8 mouse cellular contexts compared by ENCODE assay signal in the genomic region with DNA sequence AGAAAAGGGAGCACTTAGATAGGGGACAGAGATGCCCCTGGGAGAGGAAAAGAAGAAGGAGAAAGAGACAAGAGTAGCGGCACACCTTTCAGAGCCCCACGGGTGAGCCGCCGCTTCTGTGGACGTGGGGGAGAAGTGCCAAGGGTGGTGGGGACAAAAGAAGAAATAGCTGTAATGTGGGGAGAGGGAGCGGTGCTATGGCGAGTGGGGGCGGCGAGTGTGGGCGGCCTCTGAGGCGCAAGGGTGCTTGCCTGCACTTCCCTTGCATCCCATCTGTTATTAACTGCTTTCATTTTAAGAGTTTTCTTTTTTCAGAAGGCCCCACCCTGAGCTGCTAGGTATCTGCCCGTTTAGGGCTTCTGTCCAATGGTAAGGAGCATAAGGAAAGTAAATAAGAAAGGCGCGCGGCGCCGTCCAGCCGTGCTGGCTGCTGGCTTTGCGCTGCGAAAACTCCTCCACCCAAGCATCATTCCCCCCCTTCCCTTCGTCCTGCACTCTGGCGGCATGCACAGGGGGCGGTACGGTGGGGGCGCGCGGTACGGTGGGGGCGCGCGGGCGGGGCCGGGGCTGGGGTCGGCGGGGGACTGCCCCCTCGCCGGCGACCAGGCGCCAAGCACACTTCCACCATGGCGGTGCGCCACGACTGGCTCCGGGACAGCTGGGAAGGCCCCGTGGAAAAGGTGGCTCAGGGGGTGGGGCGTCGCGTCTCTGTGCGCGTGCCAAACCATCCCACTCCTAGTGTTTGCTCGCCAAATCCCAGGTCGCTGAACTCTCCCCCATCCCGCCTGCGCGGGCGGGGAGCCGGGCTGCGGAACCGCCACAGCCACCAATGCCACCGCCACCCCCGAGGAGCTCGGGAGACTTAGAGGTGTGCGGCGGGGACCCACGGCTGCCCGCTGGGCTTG. TPM values are rescaled to one million over a fixed set of nuclear protein-coding genes. Genes with fewer than 3 reads are reported as not detected.
DNase-seq lines count a peak whose midpoint lies in the region; ATAC-seq lines count a peak whose summit lies in the region.

No protein-coding gene starts in this region.

- H3K9ac ChIP-seq in embryonic facial prominence, embryonic 14.5 days (ENCODE audit: low read depth, low read length): no peak overlapping the region
- H3K9ac ChIP-seq in neural tube, embryonic 12.5 days: no peak overlapping the region

- no peaks in the 10 kb centered on the region for H3K4me1 ChIP-seq in embryonic facial prominence, embryonic 14.5 days (ENCODE audit: control insufficient read depth, insufficient read depth, low read length)
- no peaks in the 10 kb centered on the region for H3K4me1 ChIP-seq in neural tube, embryonic 12.5 days

- no peaks in the 10 kb centered on the region for H3K27me3 ChIP-seq in embryonic facial prominence, embryonic 14.5 days (replicated peaks; ENCODE audit: control insufficient read depth, insufficient read depth, low read length)
- H3K27me3 ChIP-seq in neural tube, embryonic 12.5 days (replicated peaks): no peaks in the 10 kb centered on the region

- peak; percentile 5 for DNase-seq in cerebellum, adult 8-10 months
- DNase-seq in retina, adult 2 months (ENCODE audit: low read depth, low spot score): peak; percentile 6
- no peak for DNase-seq in retina, embryonic 14.5 days (ENCODE audit: low spot score)
- peak; percentile 11 for DNase-seq in embryonic facial prominence, embryonic 14.5 days (ENCODE audit: low spot score)
- DNase-seq in kidney, postnatal 4 days: peak; percentile 47 to 64
- no peak for DNase-seq in layer of hippocampus, adult 9-11 months

- H3K27ac ChIP-seq in embryonic facial prominence, embryonic 14.5 days (replicated peaks; ENCODE audit: low read depth, low read length): no peak overlapping the region
- no peak overlapping the region for H3K27ac ChIP-seq in neural tube, embryonic 12.5 days

- H3K4me3 ChIP-seq in embryonic facial prominence, embryonic 14.5 days (ENCODE audit: low read depth, low read length): peak overlapping the region; percentile 7; the same call in 1 of the 2 replicates
- H3K4me3 ChIP-seq in neural tube, embryonic 12.5 days: peak overlapping the region; percentile 13

- H3K9me3 ChIP-seq in embryonic facial prominence, embryonic 14.5 days (ENCODE audit: control insufficient read depth, low read length): peaks cover 14% of the 10 kb centered on the region
- H3K9me3 ChIP-seq in neural tube, embryonic 12.5 days: peaks cover 14% of the 10 kb centered on the region

- no peak for ATAC-seq in cerebellum, adult (ENCODE audit: insufficient number of reproducible peaks, low FRiP score, low TSS enrichment)
- 0 out of 2 replicates have a peak, but pooled peaks have one; percentile 26 for ATAC-seq in embryonic facial prominence, embryonic 14.5 days (ENCODE audit: low read depth)
- peak; percentile 68 for ATAC-seq in neural tube, embryonic 12.5 days (ENCODE audit: low FRiP score, low read depth)

- no peaks in the 10 kb centered on the region for H3K36me3 ChIP-seq in embryonic facial prominence, embryonic 14.5 days (ENCODE audit: control insufficient read depth, insufficient read depth, low read length)
- H3K36me3 ChIP-seq in neural tube, embryonic 12.5 days: no peaks in the 10 kb centered on the region

- 65% methylated on average over 64 of the region's 65 CpGs for WGBS in embryonic facial prominence, embryonic 14.5 days
- WGBS in neural tube, embryonic 12.5 days: 44% methylated on average over 65 of the region's 65 CpGs

- H3K4me2 ChIP-seq in embryonic facial prominence, embryonic 14.5 days (ENCODE audit: low read depth, low read length): no peak overlapping the region
- H3K4me2 ChIP-seq in neural tube, embryonic 12.5 days (replicated peaks): peak overlapping the region; percentile 16; the same call in 1 of the 2 replicates

RNA-seq across cellular contexts. Expression of a gene that starts 49.2 kb away (rescaled TPM):
- polyA plus RNA-seq in embryonic facial prominence, embryonic 14.5 days (2014; fragmentation: Nextera tagmentation; extraction: Ambion mirVana): 29.7 and 32.0 TPM in 2 replicates
- polyA plus RNA-seq in neural tube, embryonic 12.5 days (2016; fragmentation: Nextera tagmentation; extraction: Ambion mirVana): 29.0 and 30.4 TPM in 2 replicates

RNA-seq across cellular contexts. Expression of a gene that starts 49.5 kb away (rescaled TPM):
- polyA plus RNA-seq in embryonic facial prominence, embryonic 14.5 days (2014; fragmentation: Nextera tagmentation; extraction: Ambion mirVana): 6.6 and 6.8 TPM in 2 replicates
- polyA plus RNA-seq in neural tube, embryonic 12.5 days (2016; fragmentation: Nextera tagmentation; extraction: Ambion mirVana): 9.6 and 10.1 TPM in 2 replicates

Comparison
In these comparisons a context has a peak if more than half of its experiments do, and no peak if none do; other contexts are left out.
1. DNase-seq: peak in cerebellum, adult 8-10 months (single experiment), retina, adult 2 months (single experiment), embryonic facial prominence, embryonic 14.5 days (single experiment) and kidney, postnatal 4 days (2 of 2); none in retina, embryonic 14.5 days (single experiment) and layer of hippocampus, adult 9-11 months (single experiment).